Mouse (Mus musculus) c-Kit-positive CD71-positive TER-119-negative erythroid progenitor cells, embryonic 14.5 days (primary cell): ENCODE data around the gene Gkn2.

Source experiments
- DNase-seq: peaks from one replicate; pipeline ENCODE4 v3.0.0-alpha.2; 2013; ENCODE audit warnings: low read depth

Gene Gkn2

DNA sequence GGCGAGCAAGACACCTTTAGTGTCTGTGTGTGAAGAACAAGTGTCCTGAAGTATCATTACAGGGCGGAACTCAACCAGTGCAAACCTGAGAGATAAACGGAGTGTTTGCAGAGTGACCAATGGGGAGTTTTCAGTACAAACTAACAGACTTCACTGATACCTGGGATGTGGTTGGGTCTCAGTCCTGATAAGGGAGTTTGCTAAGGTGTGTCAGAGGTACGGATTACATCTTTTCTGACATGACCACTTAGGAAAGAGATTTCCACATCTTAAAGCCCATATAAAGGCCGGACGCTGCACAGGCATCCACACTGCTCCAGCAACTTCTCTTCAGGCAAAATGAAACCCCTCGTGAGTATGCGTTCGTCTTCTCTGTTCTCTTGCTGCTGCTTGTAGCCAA, at the start of gene Gkn2:
Gene Gkn2 (plus strand): TSS at position 301 of the 400 bp plus-strand sequence.
- DNase-seq: no peak

DNA sequence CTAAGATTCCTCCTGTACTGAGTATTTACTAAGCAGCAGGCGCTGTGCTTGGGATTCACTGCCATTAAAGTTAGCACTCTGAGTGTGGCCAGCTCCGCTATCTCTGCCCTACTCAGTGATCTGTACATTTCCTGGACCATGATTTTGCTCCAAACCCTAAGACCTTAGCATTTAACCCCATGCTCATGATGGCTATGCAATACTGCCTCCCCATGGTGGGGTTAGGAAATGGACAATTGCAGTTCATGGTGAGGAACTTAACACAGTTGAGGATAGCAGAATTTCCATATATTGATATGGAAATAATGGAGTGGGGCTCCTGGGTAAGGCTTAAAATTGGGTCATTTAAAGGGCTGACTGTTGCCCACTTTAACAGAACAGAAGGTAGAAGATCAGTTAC, 49.8 kb upstream of the Gkn2 start:
- DNase-seq: peak; percentile 14

DNA sequence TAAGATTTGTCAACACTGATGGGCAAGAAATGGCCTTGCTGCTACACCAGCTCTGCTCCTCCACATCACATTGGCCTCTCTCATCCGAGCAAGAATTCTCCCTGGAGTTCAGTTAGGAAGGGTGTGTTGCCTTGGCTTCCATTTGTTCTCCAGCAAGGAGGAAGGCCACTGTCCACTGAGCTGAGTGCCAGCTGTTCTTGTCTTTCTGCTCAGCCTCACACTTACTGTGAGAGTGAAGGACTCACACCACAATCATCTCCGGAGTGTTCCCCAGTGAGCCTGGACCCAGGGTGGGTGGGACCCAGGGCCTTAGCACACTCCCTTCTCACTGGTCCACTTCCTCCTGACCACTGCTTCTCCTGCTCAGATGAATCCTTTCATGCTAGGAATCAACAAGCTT, 46.2 kb upstream of the Gkn2 start:
- DNase-seq: no peak

DNA sequence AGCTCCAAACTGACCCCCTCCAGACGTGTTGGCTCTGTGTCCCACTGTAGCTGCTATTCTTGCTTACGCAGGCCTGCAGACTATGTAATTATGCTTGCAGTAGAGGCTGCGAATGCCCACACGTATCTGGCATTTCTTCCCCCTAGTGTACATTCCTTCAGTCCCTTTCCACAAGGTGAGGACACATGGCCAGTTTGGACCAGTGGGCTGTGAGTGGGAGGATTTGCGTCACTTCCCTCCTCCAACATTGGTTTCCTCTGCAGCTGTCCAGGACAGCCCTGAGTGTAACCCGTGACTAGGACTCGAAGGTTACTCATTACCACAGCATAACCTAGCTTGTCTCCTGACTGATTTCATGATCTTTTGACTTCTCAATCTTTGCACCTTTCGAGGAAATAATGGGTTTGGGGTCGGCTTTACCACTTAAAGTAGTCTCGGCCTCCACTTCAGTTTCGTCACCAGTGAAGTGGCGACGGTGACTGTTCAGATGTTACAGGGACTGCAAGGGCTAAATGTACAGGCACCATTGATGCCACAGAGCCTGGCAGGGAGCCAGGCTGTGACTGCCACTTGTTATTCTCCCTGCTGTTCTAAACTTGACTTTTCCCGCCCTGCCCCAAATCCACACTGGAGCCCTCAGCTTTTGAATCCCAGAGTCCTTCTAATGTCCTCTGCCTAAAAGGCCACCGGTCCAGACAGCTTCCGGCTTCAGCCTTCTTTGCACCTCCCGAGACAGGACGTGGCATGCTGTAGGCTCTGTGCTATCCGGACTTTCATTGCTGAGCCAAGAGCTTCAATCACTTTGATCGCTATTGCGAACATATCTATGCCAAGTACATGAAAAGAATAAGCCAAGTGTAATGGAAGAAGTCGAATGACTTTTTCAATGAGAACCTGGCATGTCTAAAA, 44.6 kb upstream of the Gkn2 start:
- no peak for DNase-seq

DNA sequence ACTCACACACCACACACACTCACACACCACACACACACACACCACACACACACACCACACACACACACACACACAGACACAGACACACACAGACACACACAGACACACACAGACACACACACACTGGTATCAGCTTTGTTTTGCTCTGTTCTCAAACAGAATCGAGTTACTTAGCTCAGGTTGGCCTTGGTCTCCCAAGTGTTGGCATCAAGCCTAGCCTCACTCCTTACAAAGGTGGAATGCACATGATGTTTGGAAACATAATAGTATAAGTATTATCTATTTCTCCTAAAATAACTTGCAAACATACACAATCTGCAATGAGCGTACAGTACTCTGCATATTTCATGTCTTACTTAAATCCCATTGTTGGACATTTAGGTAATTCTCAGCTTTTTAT, 40.8 kb upstream of the Gkn2 start:
- no peak for DNase-seq

DNA sequence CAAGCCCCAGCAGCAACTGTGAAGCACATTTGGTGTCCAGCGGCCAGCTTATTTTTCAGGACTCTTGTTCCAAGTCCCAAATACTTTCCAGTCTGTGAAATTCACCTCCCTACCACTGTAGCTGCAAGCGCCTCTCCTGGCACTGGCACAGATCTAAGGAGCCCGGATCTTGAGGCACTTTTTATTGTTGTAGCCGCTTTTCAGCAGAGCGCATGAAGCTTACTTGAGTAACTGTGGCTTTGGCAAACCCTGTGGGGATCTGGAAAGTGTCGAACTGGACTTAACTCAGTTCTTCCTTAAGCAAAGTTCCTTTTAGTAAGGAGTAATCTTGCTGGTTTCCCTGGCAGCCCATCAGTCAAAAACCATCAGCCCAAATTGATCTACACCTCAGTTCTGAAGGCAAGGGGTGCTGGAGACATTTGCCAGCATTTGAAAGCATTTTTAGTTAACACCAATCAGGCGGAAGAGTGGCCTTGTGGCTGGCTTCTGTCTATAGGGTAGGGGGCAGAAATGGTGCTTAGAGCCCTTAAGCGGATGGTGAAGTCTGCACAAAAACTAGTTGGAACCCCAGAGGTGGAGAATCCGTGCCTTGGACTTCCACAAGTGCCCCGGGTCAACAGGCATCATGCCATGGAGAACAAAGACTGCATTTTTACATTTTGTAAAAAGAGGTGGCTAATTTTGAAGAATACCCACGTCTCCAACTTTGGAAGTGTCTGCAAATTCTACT, 38.6 kb upstream of the Gkn2 start:
- DNase-seq: no peak

DNA sequence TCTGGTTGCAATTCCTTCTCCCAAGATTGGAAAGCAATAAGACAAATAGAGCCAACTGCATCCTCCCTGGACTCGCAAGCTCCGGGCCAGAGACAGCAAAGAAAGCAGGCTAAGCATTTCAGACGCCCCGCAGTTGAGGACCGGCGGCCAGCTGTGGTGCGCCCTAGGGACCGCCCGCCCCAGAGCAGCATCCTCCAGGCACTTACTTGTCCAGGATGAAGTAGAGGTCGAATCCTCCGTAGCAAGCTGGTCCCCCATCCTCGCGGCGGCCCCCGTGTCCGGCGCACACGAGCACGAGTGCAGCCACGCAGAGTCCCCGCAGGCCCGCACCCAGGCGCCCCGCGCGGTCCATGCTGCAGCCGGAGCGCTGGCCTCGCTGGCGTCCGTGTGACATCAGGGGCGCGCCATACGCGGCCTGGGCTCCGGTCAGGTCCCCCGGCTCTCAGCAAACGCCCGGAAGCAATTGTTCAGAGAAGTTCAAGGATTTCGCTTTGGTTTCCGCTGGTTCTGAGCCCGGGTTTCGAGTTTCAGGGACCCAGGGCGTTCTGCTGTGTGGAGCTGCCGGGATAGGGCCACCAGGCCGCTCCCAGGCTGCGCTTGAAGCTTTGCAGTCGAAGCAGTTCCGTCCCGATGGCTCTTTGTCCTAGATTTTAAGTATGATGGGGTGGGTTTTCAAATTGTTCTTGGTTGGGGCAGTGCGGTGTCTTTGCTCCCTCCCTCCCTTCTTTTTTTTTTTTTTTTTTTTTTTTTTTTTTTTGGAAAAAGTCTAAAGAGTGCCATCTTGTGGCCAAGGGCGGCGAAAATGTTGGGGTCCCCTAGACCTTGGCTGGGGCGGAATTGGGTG, 37.8 kb upstream of the Gkn2 start, which contains the start of gene Antxr1:
Gene Antxr1 (minus strand): TSS at position 731 of the 844 bp plus-strand sequence.
- no peak for DNase-seq

DNA sequence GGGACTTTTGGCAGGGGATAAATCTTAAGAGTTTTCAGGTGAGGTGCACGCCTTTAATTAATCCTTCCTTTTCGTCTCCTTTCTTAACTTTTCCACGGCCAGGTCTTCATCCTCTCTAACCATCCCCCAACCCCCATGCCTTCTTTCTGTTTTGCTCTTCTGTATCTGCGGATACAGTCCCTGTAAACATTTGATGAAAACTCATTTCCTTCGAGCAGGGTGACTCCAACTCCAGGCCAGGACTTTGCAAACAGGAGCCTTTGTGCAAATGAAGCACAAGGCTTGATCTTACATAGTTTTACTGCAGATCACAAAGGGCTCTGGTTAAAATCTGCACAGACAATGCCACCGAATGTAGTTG, 37.2 kb upstream of the Gkn2 start:
- DNase-seq: no peak

DNA sequence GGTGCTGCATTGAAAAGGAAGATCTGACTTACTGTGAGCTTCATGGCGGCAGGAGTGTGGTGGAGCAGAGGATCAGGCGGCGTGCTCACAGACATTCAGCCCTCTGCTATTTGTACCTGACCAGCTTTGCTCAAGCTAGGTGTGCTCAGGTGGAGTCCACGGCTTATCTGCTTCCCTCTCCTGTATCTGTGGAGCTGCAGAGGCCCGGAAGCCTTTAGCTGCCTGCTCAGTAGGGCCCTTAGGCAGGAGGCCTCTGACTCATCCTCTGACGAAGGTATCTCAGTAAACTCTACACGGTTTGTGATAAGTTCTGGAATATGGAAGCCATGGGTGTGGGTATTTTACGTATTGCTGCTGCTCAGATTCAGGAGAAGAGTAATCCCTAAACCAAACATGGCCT, 22.3 kb upstream of the Gkn2 start, which contains the start of gene Gkn1:
Gene Gkn1 (minus strand): TSS at position 114 of the 400 bp plus-strand sequence.
- DNase-seq: no peak

DNA sequence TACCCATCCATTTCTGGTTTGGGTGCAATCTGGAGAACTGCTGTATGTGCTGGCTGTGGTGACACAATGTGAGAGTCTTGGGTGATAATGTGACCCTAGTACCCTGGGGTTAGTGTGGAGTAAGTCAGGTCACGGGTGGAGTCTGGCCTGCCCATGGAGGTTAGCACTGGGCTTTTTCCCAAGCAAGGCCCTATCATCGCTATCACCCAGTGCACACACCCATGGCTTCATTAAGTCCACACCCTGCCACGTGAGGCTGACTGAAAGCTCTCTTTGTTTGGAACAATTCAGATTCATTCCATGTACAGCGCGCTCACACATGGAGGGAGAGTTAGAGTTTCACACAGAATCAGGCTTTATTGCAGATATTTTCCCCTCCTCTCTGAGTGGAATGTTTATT, 18.7 kb upstream of the Gkn2 start:
- no peak for DNase-seq

DNA sequence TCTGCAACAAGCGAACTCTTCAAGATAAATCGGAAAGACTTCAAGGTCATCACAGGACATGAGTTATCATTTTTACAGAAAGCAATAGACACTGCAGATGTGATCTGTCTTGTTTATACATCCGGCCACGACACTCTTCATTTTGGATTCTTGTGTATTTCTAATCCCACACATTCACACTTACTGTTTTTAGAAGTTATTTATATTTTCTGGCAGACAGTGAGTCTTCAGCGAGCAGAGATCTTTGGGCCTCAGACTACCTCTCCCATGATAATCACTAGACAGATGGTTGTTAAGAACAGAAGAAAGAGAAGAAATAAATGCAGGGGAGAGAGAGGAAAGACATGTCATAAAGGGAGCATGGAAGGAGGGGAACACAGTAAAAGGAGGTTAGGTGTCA, 3.9 kb upstream of the Gkn2 start:
- no peak for DNase-seq

DNA sequence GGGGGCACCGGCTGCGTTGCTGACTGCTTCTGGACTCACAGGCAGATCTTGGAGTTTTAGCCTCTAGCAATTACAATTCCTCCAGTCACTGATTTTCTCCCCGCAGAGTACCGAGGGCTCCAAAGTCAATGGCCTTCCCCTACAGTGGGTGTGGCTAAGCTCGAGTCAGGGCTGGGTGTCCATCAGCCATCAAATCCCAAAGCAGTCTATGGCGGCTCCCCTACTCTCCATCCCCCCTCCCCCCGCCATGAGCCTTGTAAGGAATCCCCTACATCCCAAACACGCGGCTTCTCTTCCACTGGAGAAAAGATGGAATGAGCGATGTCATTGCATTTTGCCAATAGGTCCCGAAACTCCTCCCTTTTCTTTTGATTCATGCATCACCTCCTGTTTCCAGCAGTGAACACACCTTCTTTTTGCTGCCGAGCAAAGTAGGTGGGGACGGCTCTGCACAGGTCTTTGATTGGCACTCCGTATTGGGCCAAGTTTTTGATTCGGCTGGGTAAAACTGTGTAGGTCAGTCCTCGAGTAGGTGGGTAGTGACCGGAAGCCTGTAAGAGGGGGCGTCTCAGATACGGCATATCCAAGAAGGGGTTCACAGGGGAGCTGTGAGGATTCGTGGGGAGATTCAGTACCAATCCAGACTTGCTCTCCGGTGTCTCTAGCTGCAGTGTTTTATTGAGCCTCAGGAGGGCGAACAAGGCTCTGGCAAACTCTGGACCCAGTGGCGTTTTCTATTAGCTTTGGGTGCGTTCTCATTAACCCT, 11.0 kb downstream of the Gkn2 start:
- no peak for DNase-seq

DNA sequence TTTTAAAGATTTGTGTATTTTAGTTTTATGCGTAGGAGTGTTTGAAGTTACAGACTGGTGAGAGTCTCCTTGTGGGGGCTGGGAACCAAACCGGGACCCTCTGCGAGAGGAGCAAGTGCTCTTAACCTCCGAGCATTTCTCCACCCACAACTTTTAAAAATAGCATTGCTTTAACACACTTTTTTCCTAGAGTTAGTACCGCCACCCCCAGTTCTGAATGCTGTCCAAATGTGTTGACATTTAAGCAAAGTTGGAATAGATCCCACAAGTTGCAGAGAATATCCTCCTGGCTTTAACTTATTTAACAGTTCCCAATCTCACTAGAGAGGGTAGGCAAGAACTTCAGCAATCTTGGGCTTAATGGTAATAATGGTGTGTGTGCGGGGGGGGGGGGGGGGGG, 11.6 kb downstream of the Gkn2 start:
- DNase-seq: no peak

DNA sequence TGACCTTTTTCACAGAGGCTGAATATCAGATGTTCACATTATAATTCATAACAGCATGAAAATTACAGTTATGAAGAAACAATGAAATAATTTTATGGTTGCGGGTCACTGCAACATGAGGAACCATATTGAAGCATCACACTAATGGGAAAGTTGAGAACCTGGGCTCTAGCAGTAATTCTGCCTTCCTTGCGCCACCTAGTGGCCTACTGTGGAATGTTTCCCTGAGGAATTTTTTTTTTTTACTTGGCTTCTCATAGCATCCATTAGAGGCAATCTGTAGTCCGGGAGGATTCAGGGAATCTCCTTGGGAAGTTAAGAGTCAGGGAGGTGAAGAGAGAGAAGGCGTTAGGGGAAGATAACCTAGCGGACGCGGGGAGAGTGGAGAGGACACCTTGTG, 13.0 kb downstream of the Gkn2 start:
- peak; percentile 52 for DNase-seq

DNA sequence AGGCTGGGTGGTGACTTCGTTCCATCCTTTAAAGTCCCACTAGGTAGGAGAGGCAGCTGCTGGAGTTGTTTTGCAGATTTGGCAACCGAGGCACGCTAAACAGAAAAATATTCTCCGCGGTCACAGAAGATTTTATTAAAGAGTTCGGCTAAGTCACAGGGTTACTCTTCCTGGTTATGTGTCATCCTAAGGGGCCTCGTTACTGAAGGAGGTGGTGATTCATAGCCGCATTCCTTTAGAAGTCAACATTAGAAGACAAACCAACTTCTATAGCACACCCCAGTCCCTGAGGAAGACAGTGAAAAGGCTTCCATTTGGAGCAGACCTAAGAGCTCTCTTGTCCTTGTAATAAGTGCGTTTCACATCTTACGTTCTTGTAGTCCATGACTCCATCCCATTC, 13.5 kb downstream of the Gkn2 start:
- DNase-seq: no peak

DNA sequence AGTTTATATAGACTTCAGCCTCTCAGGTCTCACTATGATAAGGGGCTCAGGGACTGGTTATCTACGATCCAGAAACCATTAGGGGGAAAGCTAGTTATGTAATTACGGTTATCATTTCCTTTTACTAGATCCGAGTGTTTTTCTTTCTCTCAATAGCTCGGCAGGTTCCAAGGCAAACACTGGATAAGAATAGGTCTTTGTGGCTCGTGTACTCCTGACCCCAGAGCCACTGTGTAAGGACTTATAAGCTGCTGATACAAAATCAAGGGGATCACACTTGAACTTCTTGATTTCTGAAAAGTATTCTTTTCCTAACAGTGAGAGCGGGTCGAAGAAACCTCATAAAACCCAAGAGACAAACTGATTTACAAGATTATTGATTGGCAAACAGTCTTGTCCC, 15.7 kb downstream of the Gkn2 start, which contains the start of gene Gkn3:
Gene Gkn3 (minus strand): TSS at position 59 of the 400 bp plus-strand sequence.
- no peak for DNase-seq

DNA sequence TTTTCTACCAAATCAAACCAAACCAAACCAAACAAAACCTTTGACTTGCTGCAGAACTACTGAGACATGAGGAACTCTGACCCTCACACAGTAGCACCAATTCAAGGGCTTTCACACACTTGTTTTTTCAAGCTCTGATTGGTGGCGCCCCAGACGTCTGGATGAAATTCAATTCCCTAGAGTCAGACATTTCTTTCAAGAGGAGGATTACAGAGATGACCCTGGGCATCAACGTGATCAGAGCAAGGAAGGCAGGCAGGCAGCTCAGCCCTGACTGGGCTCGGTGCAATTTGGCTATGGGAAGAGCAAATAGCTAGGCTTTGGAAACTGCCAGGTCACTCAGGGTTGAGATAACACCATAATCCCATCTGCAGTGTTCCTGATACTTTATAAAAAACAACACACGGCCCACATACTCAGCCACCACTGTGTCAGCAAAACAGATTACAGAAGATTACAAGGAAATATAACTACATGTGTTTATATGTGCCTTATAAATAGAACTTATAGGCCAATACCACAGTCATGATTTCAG, 16.4 kb downstream of the Gkn2 start:
- no peak for DNase-seq

DNA sequence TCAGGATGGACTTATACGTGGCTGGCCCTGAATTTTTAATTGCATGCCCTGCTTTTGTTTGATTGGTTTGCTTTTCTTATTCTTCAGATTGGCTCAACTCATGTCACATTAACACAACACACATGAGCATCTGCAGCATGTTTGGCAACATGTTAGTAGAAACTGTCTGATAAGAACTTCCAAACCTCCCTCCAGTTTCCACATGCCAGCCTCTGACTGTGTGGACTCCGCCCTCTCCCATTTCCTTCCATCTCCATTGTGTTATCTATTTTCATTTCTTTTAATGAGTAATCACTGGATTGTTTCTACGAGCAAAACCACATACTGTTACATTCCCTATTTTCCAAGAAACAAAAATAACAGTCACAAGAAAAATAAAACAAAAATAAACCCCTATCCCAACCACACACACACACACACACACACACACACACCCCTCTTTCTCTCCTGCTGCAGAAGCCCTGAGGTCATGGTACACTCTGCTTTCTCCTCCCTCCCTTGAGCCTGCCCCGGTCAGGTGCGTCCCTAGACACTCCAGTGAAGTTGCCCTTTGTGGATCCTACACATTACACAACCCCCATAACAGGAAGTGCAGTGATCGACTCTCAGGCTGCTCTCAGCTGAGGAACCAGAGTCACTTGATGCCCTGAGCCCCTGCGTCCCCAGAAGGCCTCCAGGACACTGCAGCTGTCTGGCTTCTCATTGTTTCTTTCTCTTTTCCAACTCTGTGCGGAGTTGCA, 20.5 kb downstream of the Gkn2 start:
- no peak for DNase-seq

DNA sequence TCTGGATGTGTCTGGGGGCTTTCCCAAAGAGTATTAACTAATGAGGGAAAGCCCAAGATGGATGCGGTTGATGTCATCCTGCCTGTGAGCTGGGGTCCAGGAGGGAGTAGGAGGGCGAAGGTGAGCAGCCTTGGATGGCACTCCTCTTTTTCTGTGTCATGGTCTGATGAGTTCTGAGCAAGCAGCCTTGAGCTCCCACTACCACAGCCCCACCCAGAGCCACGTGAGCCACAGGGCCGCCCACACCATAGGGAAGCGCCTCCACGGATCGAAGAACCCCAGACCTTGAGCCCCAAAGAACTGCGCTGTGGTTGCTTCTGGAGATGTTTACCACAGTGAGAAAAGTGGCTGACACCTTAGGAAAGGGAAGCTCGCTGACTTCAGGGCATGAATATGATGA, 21.6 kb downstream of the Gkn2 start:
- no peak for DNase-seq

DNA sequence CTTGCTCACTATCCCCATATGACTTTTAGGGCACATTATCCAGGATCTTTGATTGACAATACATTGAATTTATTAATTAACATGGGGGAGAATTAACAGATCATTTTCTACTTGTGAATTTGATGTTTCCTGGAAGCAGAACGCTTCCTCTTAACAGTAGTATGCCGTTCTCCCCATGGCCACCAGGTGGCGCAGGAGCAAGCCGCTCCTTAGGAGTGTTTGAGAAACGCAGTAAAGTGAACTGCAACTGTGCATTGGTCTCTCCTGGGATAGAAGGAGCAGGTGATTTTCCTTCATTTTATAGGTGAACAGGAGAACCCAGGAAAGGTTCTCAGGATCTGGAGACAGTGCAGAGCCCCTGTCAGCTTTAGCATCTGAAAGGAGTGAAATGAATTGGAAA, 26.0 kb downstream of the Gkn2 start:
- DNase-seq: peak; percentile 51
